9 mouse cellular contexts compared by ENCODE assay signal in genomic region chr3:122296979-122297378, GRCm38 (mm10). TPM values are rescaled to one million over a fixed set of nuclear protein-coding genes. Genes with fewer than 3 reads are reported as not detected.
DNase-seq lines count a peak whose midpoint lies in the region.
"Had no signal": no experiment of that assay in that cellular context is flagged by ENCODE, and none has a peak within 500 bp of the region (broad histone marks: within the 10 kb centered on the region; RNA-seq: fewer than 3 reads in every experiment).

No protein-coding gene starts in this region.

- peak; percentile 29 for DNase-seq in cerebellum, adult 9-11 months
- no peak for DNase-seq in cerebellum, adult 11 months
- peak; percentile 12 for DNase-seq in lung, postnatal 10 days
- no peak for DNase-seq in lung, postnatal 25 days (ENCODE audit: low spot score)
- peak; percentile 80 for DNase-seq in adrenal gland, postnatal 14 days
- peak; percentile 52 for DNase-seq in retina, embryonic 14.5 days (ENCODE audit: low spot score)
- DNase-seq in yolk sac, embryonic 10.5 days (ENCODE audit: low spot score) = no peak
- no peak for DNase-seq in embryo, embryonic 11 days
- DNase-seq: kidney, adult 8-10 months had no signal

RNA-seq across cellular contexts. Expression of gene Bcar3, which starts 3.0 kb away (rescaled TPM):
- total RNA-seq in adrenal gland, postnatal 14 days (2021) = 51.4 and 55.5 TPM in 2 replicates

RNA-seq across cellular contexts. Expression of gene Dnttip2, which starts 22.8 kb away (rescaled TPM):
- 42.9 and 44.7 TPM in 2 replicates for total RNA-seq in adrenal gland, postnatal 14 days (2021)

RNA-seq across cellular contexts. Expression of gene Gclm, which starts 51.6 kb away (rescaled TPM):
- total RNA-seq in adrenal gland, postnatal 14 days (2021) = 60.8 and 92.3 TPM in 2 replicates

Comparison
In these comparisons a context has a peak if more than half of its experiments do, and no peak if none do; other contexts are left out.
1. DNase-seq: peak in cerebellum, adult 9-11 months (single experiment), lung, postnatal 10 days (single experiment), adrenal gland, postnatal 14 days (single experiment) and retina, embryonic 14.5 days (single experiment); none in cerebellum, adult 11 months (single experiment), lung, postnatal 25 days (single experiment), yolk sac, embryonic 10.5 days (single experiment) and embryo, embryonic 11 days (single experiment).